Mouse (Mus musculus): ENCODE results near the gene Cebpa.

Cebpa gene

DNA sequence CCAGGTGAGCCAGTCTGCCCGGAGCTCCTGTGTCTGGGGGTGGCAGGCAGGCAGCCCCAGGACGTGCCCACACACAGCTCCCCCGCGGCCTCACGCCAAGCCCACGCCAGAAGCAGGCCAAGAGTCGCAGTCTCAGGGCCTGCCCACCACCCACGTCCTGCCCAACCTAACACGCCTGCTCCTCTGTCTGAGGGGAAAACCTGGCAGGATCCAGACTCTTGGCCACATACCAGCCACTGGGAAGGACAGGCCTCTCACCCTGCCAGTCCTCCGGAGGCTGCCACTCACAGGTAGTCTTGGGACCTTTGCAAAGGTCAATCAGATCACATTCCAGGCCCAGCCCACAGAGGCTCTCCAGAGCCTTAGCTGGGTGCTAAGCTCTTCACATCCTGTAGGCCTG, 27.2 kb downstream of the Cebpa start:
- DNase-seq (ENCODE audit: low spot score), result no peak

DNA sequence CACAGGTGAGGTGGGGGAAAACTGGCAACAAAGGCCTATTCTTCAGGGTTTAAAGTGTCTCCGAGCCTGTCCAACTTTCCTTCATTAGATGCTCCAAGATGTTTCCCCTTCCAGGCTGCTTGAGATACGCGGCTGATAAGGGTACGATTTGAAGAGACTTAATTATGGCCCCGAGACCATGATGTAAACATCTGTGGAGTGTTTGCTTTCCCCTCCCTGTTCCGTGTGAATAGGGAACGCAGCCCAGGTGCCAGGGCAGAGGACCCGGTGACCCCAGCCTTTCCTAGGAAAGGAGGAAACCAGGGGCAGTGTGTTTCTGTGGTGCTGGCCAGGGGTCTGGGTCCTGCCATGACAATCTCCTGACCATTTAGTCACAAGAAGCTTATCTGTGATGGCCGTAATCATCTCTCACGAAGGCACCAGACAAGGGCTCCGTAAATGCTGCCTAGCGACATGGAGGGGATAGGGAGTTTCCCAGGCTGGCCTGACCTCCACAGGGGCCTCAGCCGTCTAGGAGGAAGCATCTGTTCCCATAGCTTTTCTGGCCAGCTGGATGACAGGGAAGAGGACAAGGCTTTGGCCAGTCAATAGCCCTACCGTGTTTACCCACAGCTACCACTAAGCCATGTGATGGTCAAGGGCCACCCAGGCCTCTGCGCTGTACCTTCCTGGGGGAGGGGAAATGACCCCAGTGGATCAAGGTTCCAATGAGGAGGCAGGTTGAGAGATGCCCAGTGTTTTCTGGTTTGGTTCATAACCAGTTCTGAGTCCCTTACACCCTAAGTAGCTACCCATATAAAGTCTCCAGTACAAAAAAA, 30.7 kb downstream of the Cebpa start:
- DNase-seq (ENCODE audit: low spot score), result no peak

DNA sequence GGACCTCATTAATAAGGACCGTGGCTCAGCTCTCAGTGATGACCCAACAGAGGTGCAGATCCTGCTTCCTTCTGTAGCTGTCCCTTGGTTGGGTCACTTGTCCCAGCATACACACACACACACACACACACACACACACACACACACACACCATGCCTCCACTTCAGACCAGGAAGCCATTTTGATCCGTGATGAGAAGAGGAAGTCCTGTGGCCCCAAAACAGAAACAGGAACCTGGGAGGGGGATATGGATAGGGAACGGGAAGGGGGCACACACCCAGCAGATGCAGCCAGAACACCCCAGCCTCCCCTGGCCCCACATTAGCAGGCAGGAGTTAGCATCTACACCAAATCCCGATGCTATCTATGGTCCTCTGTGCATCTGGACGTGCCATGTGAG, 31.8 kb downstream of the Cebpa start:
- no peak for DNase-seq (ENCODE audit: low spot score)

DNA sequence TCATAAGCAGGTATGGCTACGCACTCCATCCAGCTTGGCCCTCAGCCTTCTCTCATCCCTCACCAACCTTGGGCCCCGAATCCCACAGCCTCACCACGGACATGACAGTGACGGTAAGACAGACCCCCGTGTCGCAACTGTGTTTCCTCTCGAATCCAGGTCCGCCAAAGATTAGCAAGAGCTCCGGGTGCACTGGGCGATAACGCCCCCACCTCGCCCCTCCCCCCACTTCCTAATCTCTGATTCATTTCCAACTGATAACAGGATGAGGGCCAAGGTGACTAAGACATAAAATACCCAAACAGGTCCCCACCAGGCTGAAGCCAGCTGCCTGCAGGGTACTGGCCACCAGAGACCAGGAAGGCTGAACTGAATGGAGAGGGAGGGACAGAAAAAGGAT, 35.4 kb downstream of the Cebpa start:
- no peak for DNase-seq (ENCODE audit: low spot score)

DNA sequence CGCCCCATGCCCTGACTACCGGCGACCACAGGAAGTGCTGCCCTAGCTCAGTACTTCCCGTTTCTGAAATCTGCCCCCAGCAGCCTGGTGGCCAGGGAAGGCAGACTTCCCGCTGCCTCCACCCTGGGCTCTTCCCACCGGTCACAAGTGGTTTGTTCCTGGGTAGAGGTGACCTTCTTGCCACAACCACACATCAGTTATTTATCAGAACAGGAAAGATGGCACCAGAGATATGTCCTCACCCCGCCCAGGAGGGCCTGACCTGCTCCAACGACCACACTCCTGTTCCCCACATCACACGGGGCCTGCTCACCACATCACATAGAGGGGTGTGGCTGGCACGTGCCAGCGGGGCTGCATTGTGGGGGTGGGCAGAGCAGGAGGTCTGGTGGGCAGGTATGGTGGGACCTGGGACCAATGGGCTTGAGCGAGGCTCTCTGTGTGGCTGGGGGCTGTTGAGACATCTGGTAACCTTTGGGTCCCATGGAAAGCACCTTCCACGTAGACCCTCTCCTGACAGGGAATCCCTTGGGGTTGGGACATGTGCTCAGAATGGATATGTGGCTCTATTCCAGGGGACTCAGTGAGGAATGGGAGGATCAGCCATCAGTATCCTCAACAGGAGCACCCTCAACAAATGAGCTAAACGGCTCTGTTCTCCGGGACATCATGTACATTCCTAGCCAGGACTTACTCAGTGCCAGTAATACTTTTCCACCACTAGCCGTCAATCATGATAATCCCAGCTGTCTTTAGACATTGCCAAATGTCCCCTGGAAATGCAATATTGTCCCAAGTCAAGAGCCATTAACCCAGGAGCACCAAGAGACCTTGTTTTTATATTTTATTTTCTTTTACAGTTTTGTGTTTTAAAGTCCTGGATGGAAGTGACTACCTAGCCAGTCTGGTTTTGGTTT, 37.7 kb downstream of the Cebpa start:
- no peak for DNase-seq (ENCODE audit: low spot score)

DNA sequence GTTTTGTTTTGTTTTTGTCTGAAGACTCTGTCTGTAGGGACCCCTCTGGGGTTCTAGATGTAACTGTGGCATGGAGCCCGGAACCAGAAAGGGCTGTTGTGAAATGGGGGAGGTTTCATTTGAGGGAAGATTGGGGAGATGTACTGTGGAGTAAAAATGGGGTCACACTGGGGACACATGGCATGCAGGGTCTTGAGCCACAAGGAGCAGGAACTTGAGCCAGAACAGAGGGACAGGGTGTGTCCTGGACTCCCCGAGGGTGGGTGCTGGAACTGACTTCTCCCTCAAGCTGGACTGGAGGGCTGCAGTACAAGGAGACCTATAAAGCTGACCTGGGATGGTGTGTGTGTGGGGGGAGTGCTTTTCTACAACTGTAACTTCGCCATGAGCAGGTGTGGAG, 38.4 kb downstream of the Cebpa start:
- no peak for DNase-seq (ENCODE audit: low spot score)

DNA sequence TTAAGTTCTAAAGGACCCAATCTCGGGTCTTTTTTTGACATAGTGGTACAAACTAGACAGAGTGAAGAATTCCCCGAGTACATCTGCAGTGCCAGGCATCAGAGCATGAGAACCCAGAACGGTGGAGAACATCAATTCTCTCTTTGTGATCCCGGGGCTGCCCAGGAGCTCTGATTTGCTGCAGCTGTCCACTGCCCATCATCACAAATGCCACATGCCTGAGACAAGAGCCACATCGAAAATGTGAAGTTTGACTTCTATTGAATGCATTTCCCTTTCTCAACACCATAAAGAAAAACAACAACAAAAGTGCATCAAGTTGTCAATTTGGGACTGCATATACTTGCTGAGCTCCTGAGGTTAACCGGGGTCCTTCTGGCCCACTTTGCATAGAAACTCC, 43.4 kb downstream of the Cebpa start:
- no peak for DNase-seq (ENCODE audit: low spot score)

DNA sequence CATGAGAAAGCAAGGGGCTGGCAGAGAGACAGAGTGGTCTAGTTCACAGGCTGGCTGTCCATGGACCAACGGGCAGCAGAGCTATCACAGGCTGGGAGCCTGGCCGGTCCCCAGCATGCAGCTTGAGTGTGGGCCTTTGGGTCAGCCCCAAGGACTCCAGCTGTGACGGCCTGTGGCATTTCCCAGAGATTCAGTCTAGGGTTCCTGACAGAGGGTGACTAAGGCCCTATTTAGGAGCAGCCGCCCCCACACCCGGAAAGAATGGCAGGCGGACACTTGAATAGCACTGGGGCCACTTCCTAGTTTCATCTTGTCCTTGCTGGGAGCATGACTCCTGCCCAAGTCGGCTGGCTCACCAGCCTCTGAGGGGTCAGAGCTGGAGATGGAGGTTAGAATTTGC, 44.5 kb downstream of the Cebpa start:
- DNase-seq (ENCODE audit: low spot score), result no peak

DNA sequence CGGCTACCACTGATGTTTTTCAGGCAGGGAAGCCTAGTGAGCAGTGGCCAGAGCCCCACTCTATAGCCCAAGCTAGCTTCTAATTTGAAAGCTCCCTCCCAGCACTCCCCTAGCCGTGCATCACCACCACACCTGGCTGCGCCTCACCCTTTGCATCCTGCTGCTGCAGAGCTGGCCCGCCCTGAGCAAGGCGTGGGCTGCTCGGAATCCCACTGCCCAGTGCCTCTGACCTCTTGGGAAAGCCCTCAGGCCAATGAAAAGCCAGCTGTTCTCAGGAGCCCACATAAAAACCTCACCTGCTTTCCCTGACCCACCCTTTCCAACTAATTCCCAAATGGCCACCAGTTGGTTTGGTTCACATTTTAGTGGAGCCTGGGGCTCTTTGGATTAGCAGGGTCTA, 45.0 kb downstream of the Cebpa start:
- DNase-seq (ENCODE audit: low spot score), result no peak

DNA sequence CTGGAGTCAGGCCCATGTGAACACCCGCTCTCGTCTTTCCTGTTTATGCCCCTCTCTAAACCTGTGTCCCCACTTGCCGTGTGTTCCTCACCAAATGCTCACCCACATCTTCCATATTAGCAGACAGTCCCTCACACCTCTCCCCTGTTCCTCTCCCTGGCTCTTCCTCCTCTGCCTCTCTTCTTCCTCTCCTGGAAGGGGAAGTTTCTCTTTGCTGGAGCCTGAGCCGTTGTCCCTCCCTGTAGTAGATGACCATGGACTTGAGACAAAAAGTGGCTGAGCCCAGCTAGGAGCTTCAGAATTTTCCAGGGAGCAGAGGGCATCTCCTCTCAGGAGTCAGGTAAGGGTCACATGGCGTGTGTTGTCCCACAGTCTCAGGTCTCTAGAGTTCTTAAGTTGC, 47.9 kb downstream of the Cebpa start:
- no peak for DNase-seq (ENCODE audit: low spot score)

DNA sequence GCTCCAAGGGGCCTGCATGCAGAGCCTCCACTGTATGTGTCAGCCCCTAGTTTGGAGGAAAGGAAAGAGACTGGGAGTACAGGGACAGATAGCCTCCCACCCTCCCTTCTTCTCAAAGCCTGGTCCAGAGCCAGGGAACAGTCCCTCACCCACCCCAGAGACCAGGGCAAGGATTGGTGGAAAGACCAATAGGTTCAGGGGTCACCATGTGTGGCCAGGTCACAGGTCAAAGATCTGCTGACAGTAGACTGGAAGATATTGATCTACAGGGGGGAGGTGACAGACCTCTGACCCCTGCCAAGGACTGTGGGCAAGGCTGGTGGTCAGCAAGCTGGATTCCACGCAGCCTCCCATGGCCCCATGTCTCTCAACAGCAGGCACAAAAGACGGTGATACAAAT, 48.8 kb downstream of the Cebpa start:
- peak; percentile 42 for DNase-seq (ENCODE audit: low spot score)

DNA sequence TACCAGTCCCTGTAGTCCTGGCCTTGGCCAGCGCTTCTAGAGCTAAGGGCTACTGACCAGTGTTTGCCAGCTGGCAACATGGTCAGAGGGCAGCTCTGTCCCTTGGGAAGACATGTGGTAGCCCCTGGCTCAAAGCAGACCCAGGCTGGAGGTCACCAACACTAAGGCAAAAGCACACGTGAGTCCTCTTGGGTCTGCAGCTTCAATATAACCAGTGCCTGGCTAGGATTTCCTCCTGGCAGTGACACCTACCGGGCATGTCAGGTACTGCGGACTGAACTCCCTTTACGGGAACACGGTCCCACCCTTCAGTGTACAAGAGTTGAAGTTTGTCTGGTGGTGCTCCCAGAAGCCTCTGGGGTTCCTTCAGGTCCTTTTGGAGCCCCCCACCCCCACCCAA, 50.2 kb downstream of the Cebpa start:
- peak; percentile 92 for DNase-seq (ENCODE audit: low spot score)

Data from embryo, embryonic 10 days (tissue).